16 mouse cellular contexts compared by ENCODE assay signal in genomic region chr3:51386441-51387133, GRCm38 (mm10). TPM values are rescaled to one million over a fixed set of nuclear protein-coding genes. Genes with fewer than 3 reads are reported as not detected.
DNase-seq lines count a peak whose midpoint lies in the region; ATAC-seq and TF ChIP-seq lines count a peak whose summit lies in the region.
"Had no signal": no experiment of that assay in that cellular context is flagged by ENCODE, and none has a peak within 500 bp of the region (broad histone marks: within the 10 kb centered on the region; RNA-seq: fewer than 3 reads in every experiment).

No protein-coding gene starts in this region.

- H3K4me2 ChIP-seq in hindbrain, postnatal 0 days (ENCODE audit: low read depth, low read length), result no peak overlapping the region
- no peak overlapping the region for H3K4me2 ChIP-seq in hindbrain, embryonic 14.5 days (replicated peaks)
- H3K4me2 ChIP-seq in myocyte (ENCODE audit: low read depth), result peak overlapping the region; percentile 27
- H3K4me2 ChIP-seq: embryonic facial prominence, embryonic 13.5 days; limb, embryonic 12.5 days; neural tube, embryonic 13.5 days had no signal

- peak; percentile 33; the same call in 1 of the 2 replicates for ATAC-seq in hindbrain, postnatal 0 days
- no peak for ATAC-seq in hindbrain, embryonic 14.5 days (ENCODE audit: low FRiP score)
- no peak for ATAC-seq in granulocyte monocyte progenitor cell, adult 5-6 weeks (replicated peaks; ENCODE audit: poor library complexity, severe bottlenecking)
- ATAC-seq: forebrain, embryonic 14.5 days had no signal

- no peak for TF ChIP-seq POLR2A in myocyte (IDR thresholded peaks at IDR 0.05; ENCODE audit: insufficient read length, low read depth)

- 48% methylated on average over 12 of the region's 12 CpGs for WGBS in hindbrain, postnatal 0 days
- WGBS in hindbrain, embryonic 14.5 days, result 56% methylated on average over 12 of the region's 12 CpGs

- no peak overlapping the region for H3K4me3 ChIP-seq in hindbrain, postnatal 0 days (ENCODE audit: low read length)
- H3K4me3 ChIP-seq in hindbrain, embryonic 14.5 days (replicated peaks; ENCODE audit: low read length), result no peak overlapping the region
- no peak overlapping the region for H3K4me3 ChIP-seq in myocyte
- H3K4me3 ChIP-seq: embryonic facial prominence, embryonic 13.5 days; limb, embryonic 12.5 days; megakaryocyte, embryonic 14.5 days; neural tube, embryonic 13.5 days had no signal

- H3K27me3 ChIP-seq in hindbrain, postnatal 0 days (ENCODE audit: insufficient read depth, low read length), result no peaks in the 10 kb centered on the region
- H3K27me3 ChIP-seq in hindbrain, embryonic 14.5 days (ENCODE audit: control insufficient read depth, insufficient read depth, low read length), result 0 out of 2 replicates have a peak, but pooled peaks cover 4% of the 10 kb centered on the region
- no peaks in the 10 kb centered on the region for H3K27me3 ChIP-seq in myocyte (ENCODE audit: control insufficient read depth, insufficient read depth, insufficient read length)

- no peaks in the 10 kb centered on the region for H3K36me3 ChIP-seq in hindbrain, postnatal 0 days (ENCODE audit: insufficient read depth, low read length)
- H3K36me3 ChIP-seq in hindbrain, embryonic 14.5 days (replicated peaks; ENCODE audit: control insufficient read depth, insufficient read depth), result no peaks in the 10 kb centered on the region
- no peaks in the 10 kb centered on the region for H3K36me3 ChIP-seq in myocyte (ENCODE audit: control insufficient read depth, insufficient read depth)
- H3K36me3 ChIP-seq: embryonic facial prominence, embryonic 13.5 days; limb, embryonic 12.5 days; neural tube, embryonic 13.5 days had no signal

- intact Hi-C loops in gastrocnemius, postnatal 14 days (cut with DNase I; ENCODE audit: low total_unique reads), result no loop called here

- H3K79me2 ChIP-seq in myocyte (ENCODE audit: control insufficient read depth, insufficient read depth), result no peaks in the 10 kb centered on the region

- H3K9ac ChIP-seq in hindbrain, postnatal 0 days (replicated peaks; ENCODE audit: low read length), result no peak overlapping the region
- no peak overlapping the region for H3K9ac ChIP-seq in hindbrain, embryonic 14.5 days
- H3K9ac ChIP-seq: embryonic facial prominence, embryonic 13.5 days; limb, embryonic 12.5 days; neural tube, embryonic 13.5 days had no signal

- TF ChIP-seq CTCF in hindbrain, postnatal 0 days (IDR thresholded peaks at IDR 0.05; ENCODE audit: low read depth), result no peak

- H3ac ChIP-seq in myocyte (ENCODE audit: control insufficient read depth, insufficient read length), result no peak overlapping the region

- peak; percentile 70 to 85 for DNase-seq in adrenal gland, adult (ENCODE audit: inconsistent age in 2 of 2, low spot score in 1 of 2)
- no peak for DNase-seq in adrenal gland, postnatal 4 days (ENCODE audit: low spot score in 2 of 2)
- peak; percentile 52 for DNase-seq in hindbrain, postnatal 0 days (ENCODE audit: low spot score)
- no peak for DNase-seq in hindbrain, embryonic 14.5 days (ENCODE audit: low spot score)
- peak; percentile 75 for DNase-seq in gastrocnemius, postnatal 14 days
- DNase-seq in ovary, postnatal 14 days (ENCODE audit: low spot score), result no peak
- DNase-seq: cerebellum, adult 9-10 months; lung, adult 2 months had no signal

- H3K27ac ChIP-seq in hindbrain, postnatal 0 days, result no peak overlapping the region
- H3K27ac ChIP-seq in hindbrain, embryonic 14.5 days, result no peak overlapping the region
- H3K27ac ChIP-seq: embryonic facial prominence, embryonic 13.5 days; limb, embryonic 12.5 days; neural tube, embryonic 13.5 days had no signal

- peaks cover 4% of the 10 kb centered on the region; the same call in 1 of the 2 replicates for H3K4me1 ChIP-seq in hindbrain, postnatal 0 days (ENCODE audit: insufficient read depth, low read length)
- H3K4me1 ChIP-seq in hindbrain, embryonic 14.5 days (replicated peaks; ENCODE audit: control insufficient read depth, insufficient read depth, low read length), result no peaks in the 10 kb centered on the region
- H3K4me1 ChIP-seq: limb, embryonic 12.5 days had no signal

- H3K9me3 ChIP-seq in hindbrain, postnatal 0 days (ENCODE audit: low read length), result no peaks in the 10 kb centered on the region
- no peaks in the 10 kb centered on the region for H3K9me3 ChIP-seq in hindbrain, embryonic 14.5 days (ENCODE audit: control insufficient read depth, low read length)
- H3K9me3 ChIP-seq: embryonic facial prominence, embryonic 13.5 days; limb, embryonic 12.5 days; megakaryocyte, embryonic 14.5 days; neural tube, embryonic 13.5 days had no signal

TF ChIP-seq in myocyte, 11 proteins besides CTCF, POLR2A, EP300 and RAD21:
- TF ChIP-seq CEBPB (IDR thresholded peaks at IDR 0.05; ENCODE audit: insufficient read depth, poor library complexity, severe bottlenecking) (no peak), MYOD1 (IDR thresholded peaks at IDR 0.05; ENCODE audit: control insufficient read depth in 1 of 3, insufficient read length in 2 of 3, low read depth in 2 of 3) (peak in 2 of 3 experiments; percentile 21 to 32)

RNA-seq across cellular contexts. Expression of gene Mgarp, which starts 10.0 kb away (rescaled TPM):
- 100 to 1,000 TPM; 477 to 530 TPM for total RNA-seq in adrenal gland, postnatal 4 days (2021)
- 2.8 and 3.1 TPM in 2 replicates for total RNA-seq in hindbrain, postnatal 0 days (2014; rRNA removed)
- 2.1 and 3.2 TPM in 2 replicates for polyA plus RNA-seq in hindbrain, postnatal 0 days (2015; fragmentation: Nextera tagmentation; extraction: Ambion mirVana)
- 0.16 and 1.3 TPM in 2 replicates for polyA plus RNA-seq in hindbrain, embryonic 14.5 days (2014; fragmentation: Nextera tagmentation; extraction: Ambion mirVana)
- total RNA-seq in gastrocnemius, postnatal 14 days (2021), result under 1 TPM; 0.24 to 0.29 TPM
- polyA plus RNA-seq in myocyte (2012; fragmentation: generic; extraction: Trizol), result 0.88 TPM
- total RNA-seq in granulocyte monocyte progenitor cell, adult 5-6 weeks (2014; fragmentation: Nextera tagmentation), result not detected in 2 replicates
- total RNA-seq in granulocyte monocyte progenitor cell, adult 5-6 weeks (2017), result not detected in 2 replicates
- total RNA-seq: layer of hippocampus, postnatal 14 days had no signal
- polyA plus RNA-seq: lung, adult 2 months had no signal

RNA-seq across cellular contexts. Expression of gene Ndufc1, which starts 22.2 kb away (rescaled TPM):
- total RNA-seq in adrenal gland, postnatal 4 days (2021), result 100 to 1,000 TPM; 492 to 529 TPM
- 33.4 and 35.0 TPM in 2 replicates for total RNA-seq in hindbrain, postnatal 0 days (2014; rRNA removed)
- 1,023 and 1,091 TPM in 2 replicates for polyA plus RNA-seq in hindbrain, postnatal 0 days (2015; fragmentation: Nextera tagmentation; extraction: Ambion mirVana)
- 769 and 914 TPM in 2 replicates for polyA plus RNA-seq in hindbrain, embryonic 14.5 days (2014; fragmentation: Nextera tagmentation; extraction: Ambion mirVana)
- total RNA-seq in gastrocnemius, postnatal 14 days (2021), result 1,000 to 10,000 TPM; 1,012 to 1,143 TPM
- polyA plus RNA-seq in myocyte (2012; fragmentation: generic; extraction: Trizol), result 584 TPM
- total RNA-seq in granulocyte monocyte progenitor cell, adult 5-6 weeks (2014; fragmentation: Nextera tagmentation), result 243 and 263 TPM in 2 replicates
- total RNA-seq in granulocyte monocyte progenitor cell, adult 5-6 weeks (2017), result 76.8 and 110 TPM in 2 replicates

RNA-seq across cellular contexts. Expression of gene Naa15, which starts 28.4 kb away (rescaled TPM):
- 10 to 100 TPM; 56.8 to 63.5 TPM for total RNA-seq in adrenal gland, postnatal 4 days (2021)
- total RNA-seq in hindbrain, postnatal 0 days (2014; rRNA removed), result 20.4 and 22.5 TPM in 2 replicates
- polyA plus RNA-seq in hindbrain, postnatal 0 days (2015; fragmentation: Nextera tagmentation; extraction: Ambion mirVana), result 35.0 and 36.5 TPM in 2 replicates
- 35.7 and 38.8 TPM in 2 replicates for polyA plus RNA-seq in hindbrain, embryonic 14.5 days (2014; fragmentation: Nextera tagmentation; extraction: Ambion mirVana)
- total RNA-seq in gastrocnemius, postnatal 14 days (2021), result 10 to 100 TPM; 37.9 to 55.4 TPM
- 8.4 TPM for polyA plus RNA-seq in myocyte (2012; fragmentation: generic; extraction: Trizol)
- total RNA-seq in granulocyte monocyte progenitor cell, adult 5-6 weeks (2014; fragmentation: Nextera tagmentation), result 74.4 and 89.1 TPM in 2 replicates
- total RNA-seq in granulocyte monocyte progenitor cell, adult 5-6 weeks (2017), result 114 and 126 TPM in 2 replicates

RNA-seq across cellular contexts. Expression of gene Elf2, which starts 46.1 kb away (rescaled TPM):
- 100 to 1,000 TPM; 122 to 124 TPM for total RNA-seq in adrenal gland, postnatal 4 days (2021)
- total RNA-seq in hindbrain, postnatal 0 days (2014; rRNA removed), result 47.8 and 56.2 TPM in 2 replicates
- 31.2 and 32.6 TPM in 2 replicates for polyA plus RNA-seq in hindbrain, postnatal 0 days (2015; fragmentation: Nextera tagmentation; extraction: Ambion mirVana)
- 29.0 and 35.0 TPM in 2 replicates for polyA plus RNA-seq in hindbrain, embryonic 14.5 days (2014; fragmentation: Nextera tagmentation; extraction: Ambion mirVana)
- total RNA-seq in gastrocnemius, postnatal 14 days (2021), result 10 to 100 TPM; 43.5 to 43.6 TPM
- 18.2 TPM for polyA plus RNA-seq in myocyte (2012; fragmentation: generic; extraction: Trizol)
- total RNA-seq in granulocyte monocyte progenitor cell, adult 5-6 weeks (2014; fragmentation: Nextera tagmentation), result 56.9 and 64.6 TPM in 2 replicates
- total RNA-seq in granulocyte monocyte progenitor cell, adult 5-6 weeks (2017), result 103 and 116 TPM in 2 replicates

Comparison
In these comparisons a context has a peak if more than half of its experiments do, and no peak if none do; other contexts are left out.
1. DNase-seq: peak in adrenal gland, adult (2 of 2), hindbrain, postnatal 0 days (single experiment) and gastrocnemius, postnatal 14 days (single experiment); none in adrenal gland, postnatal 4 days (0 of 2), hindbrain, embryonic 14.5 days (single experiment) and ovary, postnatal 14 days (single experiment).
2. RNA of gene Mgarp, which starts 10.0 kb away (total RNA-seq): 477 to 530 TPM in adrenal gland, postnatal 4 days; 2.8 to 3.1 TPM in hindbrain, postnatal 0 days, 0.24 to 0.29 TPM in gastrocnemius, postnatal 14 days and not detected in granulocyte monocyte progenitor cell, adult 5-6 weeks; every median in the first group is over 100 times any median in the second.